Mouse (Mus musculus) liver, embryonic 14.5 days (tissue): ENCODE data around the gene Dapl1. TPM values are rescaled to one million over a fixed set of nuclear protein-coding genes. Genes with fewer than 3 reads are reported as not detected.

Source experiments
- ATAC-seq: fragments of 200-750 bp; cut with Nextera tagmentation; 2 replicates; pipeline ENCODE4 v1.8.0; 2017; ENCODE audit warnings: moderate number of reproducible peaks, mild to moderate bottlenecking, moderate library complexity; ENCODE audit not compliant: insufficient read depth
- DNase-seq, 3 experiments: peaks; one replicate each; pipeline ENCODE4 v3.0.0-alpha.2; 2012 to 2013; ENCODE audit warnings: low read depth in 3 of 3, low spot score in 3 of 3
- H3K27ac ChIP-seq: fragments of 300-500 bp; sonication (generic); 2 replicates; pipeline ENCODE4 v1.5.1; 2014; ENCODE audit warnings: moderate library complexity, mild to moderate bottlenecking, control low read depth, inconsistent platforms
- H3K27me3 ChIP-seq: fragments of 300-500 bp; sonication (generic); 2 replicates; pipeline ENCODE4 v1.6.1; 2014; ENCODE audit warnings: mild to moderate bottlenecking, low read length, moderate library complexity; ENCODE audit not compliant: control insufficient read depth, insufficient read depth
- H3K36me3 ChIP-seq: fragments of 300-500 bp; sonication (generic); replicated peaks from 2 replicates; pipeline ENCODE4 v1.6.1; 2014; ENCODE audit warnings: low read depth; ENCODE audit not compliant: control insufficient read depth, insufficient read depth
- H3K4me1 ChIP-seq, 2 experiments: fragments of 200-500 bp in 1 of 2; fragments of 300-500 bp in 1 of 2; sonication (generic) in 1 of 2; replicated peaks; 2 replicates each; pipeline ENCODE4 v1.6.1; 2012 to 2014; ENCODE audit warnings: antibody characterized with exemption in 1 of 2, inconsistent platforms in 1 of 2, low read length in 1 of 2; ENCODE audit not compliant: control insufficient read depth in 2 of 2, insufficient read depth in 2 of 2
- H3K4me2 ChIP-seq: fragments of 300-500 bp; sonication (generic); 2 replicates; pipeline ENCODE4 v1.6.1; 2014; ENCODE audit warnings: low read depth, mild to moderate bottlenecking, control low read depth, moderate library complexity
- H3K4me3 ChIP-seq, 2 experiments: fragments of 200-500 bp in 1 of 2; fragments of 300-500 bp in 1 of 2; sonication (generic) in 1 of 2; 2 replicates each; pipeline ENCODE4 v1.5.1; 2012 to 2014; ENCODE audit warnings: low read depth in 2 of 2, low read length in 2 of 2, mild to moderate bottlenecking in 2 of 2, control low read depth in 1 of 2, inconsistent platforms in 1 of 2, moderate library complexity in 1 of 2; ENCODE audit not compliant: insufficient read depth in 1 of 2
- H3K9ac ChIP-seq: fragments of 300-500 bp; sonication (generic); replicated peaks from 2 replicates; pipeline ENCODE4 v1.6.1; 2014; ENCODE audit warnings: mild to moderate bottlenecking, control low read depth, moderate library complexity
- H3K9me3 ChIP-seq: fragments of 300-500 bp; sonication (generic); 2 replicates; pipeline ENCODE4 v1.6.1; 2016; ENCODE audit warnings: low read length, mixed read lengths; ENCODE audit not compliant: control insufficient read depth
- CTCF ChIP-seq: IDR thresholded peaks from 2 replicates; pipeline ENCODE4 v1.5.1; 2016; ENCODE audit warnings: antibody characterized with exemption, low read depth, control low read depth
- EP300 ChIP-seq: IDR thresholded peaks from 2 replicates; pipeline ENCODE4 v1.6.1; 2016; ENCODE audit warnings: antibody characterized with exemption, low read depth
- WGBS: fragments of 180-500 bp; shearing (Covaris S2); extraction: QIAGEN DNeasy Blood & Tissue Kit; methylation state at CpG from one replicate; pipeline ENCODE4 v1.1.7; 2014; ENCODE audit not compliant: insufficient replicate concordance; 5-methylcytosine and 5-hydroxymethylcytosine counted together
- polyA plus RNA-seq, 2 experiments: library from polyadenylated mRNA; depleted of rRNA in 1 of 2; stranded (reverse) in 1 of 2; unstranded in 1 of 2; fragments of >200 nt; fragmentation: Nextera tagmentation in 1 of 2; extraction: Ambion mirVana in 1 of 2; gene quantifications; 2 replicates each; pipeline versions ENCODE4 v1.2.1 to v1.2.3; 2012 to 2014

Gene Dapl1
- polyA plus RNA-seq, 2 experiments: not detected

DNA sequence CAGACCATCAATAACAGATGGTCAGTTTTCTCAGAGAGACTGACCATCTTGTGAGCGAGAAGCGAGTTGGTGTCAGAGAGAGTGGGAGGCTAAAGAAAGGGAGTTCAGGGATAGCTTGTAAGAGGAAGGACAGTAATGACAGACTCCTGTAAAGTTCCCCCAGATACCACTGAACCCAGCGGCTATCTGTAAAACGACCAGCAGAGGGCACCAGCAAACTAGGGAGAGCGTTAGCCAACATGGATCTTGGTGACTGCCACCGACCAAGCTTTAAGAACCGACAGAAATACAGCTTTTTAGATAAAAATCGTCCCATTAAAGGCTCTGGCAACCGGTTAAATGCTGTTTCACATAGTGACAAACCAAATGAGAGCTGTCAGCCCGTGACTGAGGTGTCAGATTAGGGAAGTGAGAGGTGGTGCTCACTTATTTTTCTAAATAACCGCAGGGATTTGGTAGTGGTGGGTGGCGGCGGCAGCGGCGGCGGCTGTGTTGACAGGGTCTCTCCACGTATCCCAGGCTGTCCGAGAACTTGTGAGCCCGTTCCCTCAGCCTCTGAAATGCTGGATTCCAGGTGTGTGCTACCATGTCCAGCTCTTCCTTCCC is 37.7 kb downstream of the Dapl1 start:
- ATAC-seq: no peak
- Histone ChIP-seq H3K9me3 (no peaks in the 10 kb centered on the region), H3K4me3 (0 out of 4 replicates have a peak overlapping the region, but pooled peaks of 1 of the 2 experiments have one; percentile 6), H3K9ac (no peak overlapping the region), H3K27ac (no peak overlapping the region), H3K4me2 (peak overlapping the region; percentile 45), H3K4me1 (no peaks in the 10 kb centered on the region), H3K36me3 (no peaks in the 10 kb centered on the region), H3K27me3 (no peaks in the 10 kb centered on the region)
- peak; percentile 36 to 44 (median 41) for DNase-seq
- WGBS: 13% methylated on average over 19 of the region's 19 CpGs
- TF ChIP-seq CTCF (peak; percentile 80), EP300 (no peak)

DNA sequence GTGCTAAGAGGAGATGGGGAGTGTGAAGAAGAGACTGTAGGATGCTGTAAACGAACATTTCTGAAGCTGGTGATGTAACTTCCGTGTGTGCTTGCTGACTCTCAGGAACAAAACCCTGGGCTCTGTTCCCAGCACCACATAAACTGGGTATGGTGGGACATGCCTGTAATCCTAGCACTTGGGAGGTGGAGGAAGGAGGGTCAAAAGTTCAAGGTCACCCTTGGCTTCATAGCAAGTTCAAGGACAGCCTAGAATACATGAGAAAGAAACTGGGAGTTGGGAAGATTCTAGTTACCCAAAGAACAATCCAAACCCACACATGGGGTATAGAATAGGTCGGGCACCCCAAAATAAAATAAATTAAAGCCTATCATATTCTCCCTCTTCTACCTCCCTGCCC is 39.1 kb downstream of the Dapl1 start:
- H3K4me3 ChIP-seq: no peak overlapping the region
- no peak overlapping the region for H3K9ac ChIP-seq
- DNase-seq (no peak), ATAC-seq (no peak)
- 56% methylated on average over 3 of the region's 3 CpGs for WGBS
- TF ChIP-seq EP300: no peak
- TF ChIP-seq CTCF: no peak
- H3K27me3 ChIP-seq: no peaks in the 10 kb centered on the region
- no peaks in the 10 kb centered on the region for H3K36me3 ChIP-seq
- H3K9me3 ChIP-seq: no peaks in the 10 kb centered on the region
- H3K27ac ChIP-seq: no peak overlapping the region
- H3K4me2 ChIP-seq: no peak overlapping the region
- H3K4me1 ChIP-seq: no peaks in the 10 kb centered on the region

DNA sequence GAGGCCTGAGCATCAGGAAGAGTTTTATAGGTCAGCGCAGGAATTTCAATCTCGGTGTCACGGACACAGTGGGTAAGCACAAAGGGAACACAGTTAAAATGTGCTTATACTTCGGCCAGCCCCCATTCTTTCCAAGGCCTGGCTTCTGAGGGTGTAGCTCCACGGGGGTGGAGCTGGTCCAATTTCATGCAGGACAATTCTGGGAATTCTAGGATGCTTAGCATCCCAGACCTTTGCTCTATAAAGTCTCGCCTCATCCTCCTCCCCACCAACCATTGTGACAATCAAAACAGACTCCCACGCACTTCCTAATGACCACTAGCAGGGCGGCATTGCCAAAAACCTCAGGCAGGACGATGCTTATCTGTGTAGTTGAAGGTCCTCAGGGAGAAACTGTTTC is 42.4 kb downstream of the Dapl1 start:
- H3K4me2 ChIP-seq: no peak overlapping the region
- no peak for DNase-seq
- no peaks in the 10 kb centered on the region for H3K27me3 ChIP-seq
- H3K4me3 ChIP-seq: no peak overlapping the region
- no peak overlapping the region for H3K27ac ChIP-seq
- no peaks in the 10 kb centered on the region for H3K9me3 ChIP-seq
- ATAC-seq: no peak
- no peak for TF ChIP-seq EP300
- TF ChIP-seq CTCF: no peak
- peaks cover 0 to 3% of the 10 kb centered on the region in 2 experiments; a peak in 1 of 4 replicates for H3K4me1 ChIP-seq
- WGBS: 57% methylated on average over 9 of the region's 9 CpGs
- H3K36me3 ChIP-seq: no peaks in the 10 kb centered on the region
- H3K9ac ChIP-seq: no peak overlapping the region

GRCm38 (mm10) chr2:59529574-59530080 is 45.2 kb downstream of the Dapl1 start:
- H3K27ac ChIP-seq: no peak overlapping the region
- TF ChIP-seq EP300 (no peak), CTCF (no peak)
- H3K9me3 ChIP-seq: no peaks in the 10 kb centered on the region
- DNase-seq (no peak), ATAC-seq (no peak)
- peaks cover 0 to 3% of the 10 kb centered on the region in 2 experiments; a peak in 1 of 4 replicates for H3K4me1 ChIP-seq
- 54% methylated on average over 17 of the region's 17 CpGs for WGBS
- no peak overlapping the region for H3K9ac ChIP-seq
- no peaks in the 10 kb centered on the region for H3K27me3 ChIP-seq
- no peak overlapping the region for H3K4me2 ChIP-seq
- no peak overlapping the region for H3K4me3 ChIP-seq
- H3K36me3 ChIP-seq: no peaks in the 10 kb centered on the region

DNA sequence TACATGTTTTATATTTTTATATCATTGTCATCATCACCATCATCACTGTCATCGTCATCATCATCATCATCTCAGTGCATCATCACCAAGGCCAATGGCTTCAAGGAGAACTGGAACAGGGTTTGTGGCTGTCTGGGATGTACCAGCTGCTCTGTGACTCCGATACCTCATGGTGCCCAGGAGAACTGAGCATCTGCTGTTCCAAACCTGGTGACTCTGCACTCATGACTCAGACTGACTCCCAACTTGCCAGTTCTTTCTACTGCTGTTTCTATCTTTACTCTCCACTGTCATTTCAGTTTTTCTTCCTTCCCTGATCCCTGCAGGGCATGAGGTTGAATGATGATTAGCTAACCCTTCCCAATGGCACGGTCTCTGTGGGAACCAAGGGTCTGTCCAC is 46.4 kb downstream of the Dapl1 start:
- TF ChIP-seq EP300 (no peak), CTCF (no peak)
- Histone ChIP-seq H3K27ac (no peak overlapping the region), H3K27me3 (no peaks in the 10 kb centered on the region), H3K9ac (no peak overlapping the region), H3K36me3 (no peaks in the 10 kb centered on the region), H3K9me3 (no peaks in the 10 kb centered on the region), H3K4me2 (no peak overlapping the region), H3K4me1 (peaks cover 0 to 3% of the 10 kb centered on the region in 2 experiments; a peak in 1 of 4 replicates), H3K4me3 (no peak overlapping the region)
- 70% methylated on average over 3 of the region's 3 CpGs for WGBS
- DNase-seq: no peak
- no peak for ATAC-seq
